Comparison of ENCODE assay signal across 22 mouse cellular contexts in the genomic region with DNA sequence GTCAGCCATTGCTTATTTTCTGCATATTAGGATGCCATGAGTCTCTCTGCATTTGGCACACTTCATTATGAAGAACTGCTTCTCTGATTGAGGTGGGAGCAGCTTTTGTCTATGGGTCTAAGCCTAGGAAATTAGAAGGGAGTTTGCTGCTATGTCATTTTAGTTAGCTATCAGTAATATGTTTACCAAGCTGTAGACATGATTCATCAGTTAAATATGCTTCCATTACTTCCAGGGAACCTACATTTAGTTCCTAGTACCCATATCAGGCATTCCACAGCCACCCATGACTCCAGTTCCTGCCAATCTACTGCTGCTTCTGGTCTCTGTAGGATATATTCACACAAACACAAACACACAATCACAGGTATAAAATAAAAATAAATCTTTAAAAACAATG.
"Had no signal": no experiment of that assay in that cellular context is flagged by ENCODE, and none has a peak within 500 bp of the region (broad histone marks: within the 10 kb centered on the region; RNA-seq: fewer than 3 reads in every experiment).

No protein-coding gene starts in this region.

- H3K27me3 ChIP-seq: embryonic facial prominence, embryonic 12.5 days; embryonic facial prominence, embryonic 13.5 days; embryonic facial prominence, embryonic 15.5 days; forebrain, embryonic 12.5 days; forebrain, embryonic 13.5 days; forebrain, embryonic 15.5 days had no signal

- ATAC-seq: forebrain, embryonic 13.5 days; forebrain, embryonic 14.5 days; forebrain, embryonic 15.5 days; forebrain, embryonic 16.5 days; forebrain, postnatal 0 days had no signal

- DNase-seq: cerebellum, postnatal 10 days; cerebellum, postnatal 14 days; cerebellum, postnatal 25 days; cerebellum, postnatal 36 days; embryo, embryonic 11 days; forebrain, postnatal 0 days; gastrocnemius, adult 2 months; gastrocnemius, postnatal 10 days; gastrocnemius, postnatal 14 days; gastrocnemius, postnatal 25 days; gastrocnemius, postnatal 36 days; heart, adult 11 months; heart, adult 18-20 months; heart, adult 2 months had no signal
